29 mouse cellular contexts compared by ENCODE assay signal in the genomic region with DNA sequence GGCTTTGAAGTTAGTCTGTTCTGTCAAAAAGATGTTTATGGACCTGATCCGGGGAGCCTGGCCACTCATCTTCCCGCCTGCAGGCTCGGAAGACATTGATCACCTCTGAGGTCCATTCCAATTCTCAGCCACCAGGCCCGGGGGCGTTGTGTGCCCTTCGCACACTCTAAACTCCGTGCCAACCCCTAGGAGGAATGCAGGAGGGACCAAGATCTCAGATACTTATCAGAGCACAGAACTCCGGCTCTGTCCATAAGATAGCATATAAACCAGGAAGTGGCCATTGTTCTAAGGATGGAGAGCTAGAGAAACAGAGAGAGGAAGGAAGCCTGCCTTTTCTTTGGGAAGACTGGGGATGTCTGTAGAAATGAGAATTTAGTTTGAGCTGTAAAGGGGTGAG. TPM values are rescaled to one million over a fixed set of nuclear protein-coding genes. Genes with fewer than 3 reads are reported as not detected.
"Had no signal": no experiment of that assay in that cellular context is flagged by ENCODE, and none has a peak within 500 bp of the region (broad histone marks: within the 10 kb centered on the region; RNA-seq: fewer than 3 reads in every experiment).

No protein-coding gene starts in this region.

- H3K4me3 ChIP-seq: left cerebral cortex, adult 2 months; limb, embryonic 10.5 days; limb, embryonic 12.5 days; limb, embryonic 13.5 days; limb, embryonic 15.5 days; liver, embryonic 12.5 days; liver, embryonic 13.5 days; liver, embryonic 15.5 days; lung, embryonic 15.5 days; midbrain, embryonic 12.5 days; midbrain, embryonic 13.5 days; midbrain, embryonic 15.5 days; myocyte; neural tube, embryonic 12.5 days had no signal

- H3K4me1 ChIP-seq: limb, embryonic 12.5 days; limb, embryonic 13.5 days; limb, embryonic 15.5 days; liver, embryonic 15.5 days had no signal

- H3K4me2 ChIP-seq: limb, embryonic 12.5 days; limb, embryonic 13.5 days; limb, embryonic 15.5 days; liver, embryonic 11.5 days; liver, embryonic 12.5 days; liver, embryonic 13.5 days; liver, embryonic 15.5 days; lung, embryonic 14.5 days; lung, embryonic 15.5 days; midbrain, embryonic 15.5 days; neural tube, embryonic 12.5 days had no signal

- H3K9ac ChIP-seq: limb, embryonic 12.5 days; limb, embryonic 13.5 days; limb, embryonic 15.5 days; liver, embryonic 12.5 days; liver, embryonic 13.5 days; liver, embryonic 14.5 days; liver, embryonic 15.5 days; liver, postnatal 0 days; lung, embryonic 14.5 days; lung, embryonic 15.5 days; midbrain, embryonic 12.5 days; midbrain, embryonic 13.5 days; midbrain, embryonic 15.5 days; neural tube, embryonic 12.5 days had no signal

- H3K27ac ChIP-seq: left cerebral cortex, adult 2 months; limb, embryonic 10.5 days; limb, embryonic 12.5 days; limb, embryonic 13.5 days; limb, embryonic 15.5 days; liver, embryonic 12.5 days; liver, embryonic 13.5 days; liver, embryonic 14.5 days; liver, embryonic 15.5 days; macrophage; neural tube, embryonic 12.5 days had no signal

- H3K9me3 ChIP-seq: limb, embryonic 10.5 days; limb, embryonic 15.5 days; liver, embryonic 12.5 days; liver, embryonic 13.5 days; liver, embryonic 15.5 days; lung, embryonic 15.5 days; midbrain, embryonic 15.5 days; neural tube, embryonic 12.5 days had no signal

- DNase-seq: layer of hippocampus, postnatal 36 days; left cerebral cortex, postnatal 4 days; liver; liver, embryonic 13.5 days; liver, postnatal 0 days; lung, adult 2 months; lung, embryonic 14.5 days; lung, postnatal 14 days; midbrain, embryonic 14.5 days had no signal

- ATAC-seq: liver, embryonic 12.5 days; liver, postnatal 0 days; midbrain, embryonic 16.5 days had no signal

- H3K27me3 ChIP-seq: liver, embryonic 15.5 days; lung, embryonic 15.5 days; midbrain, embryonic 13.5 days; midbrain, embryonic 15.5 days; neural tube, embryonic 12.5 days had no signal

- H3K36me3 ChIP-seq: limb, embryonic 10.5 days; limb, embryonic 12.5 days; limb, embryonic 13.5 days; limb, embryonic 15.5 days; liver, embryonic 12.5 days; liver, embryonic 13.5 days; liver, embryonic 15.5 days; lung, embryonic 15.5 days; midbrain, embryonic 10.5 days; midbrain, embryonic 12.5 days; midbrain, embryonic 15.5 days; neural tube, embryonic 12.5 days had no signal

RNA-seq across cellular contexts. Expression of a gene that starts 18.1 kb away (rescaled TPM):
- polyA plus RNA-seq: limb, embryonic 10.5 days; limb, embryonic 11.5 days; limb, embryonic 12.5 days; limb, embryonic 13.5 days; liver, embryonic 13.5 days; liver, embryonic 15.5 days; liver, embryonic 16.5 days; liver, postnatal 0 days; macrophage; midbrain, embryonic 10.5 days had no signal
